28 mouse cellular contexts compared by ENCODE assay signal in genomic region chr17:66289894-66290293, GRCm38 (mm10).
"Had no signal": no experiment of that assay in that cellular context is flagged by ENCODE, and none has a peak within 500 bp of the region (broad histone marks: within the 10 kb centered on the region; RNA-seq: fewer than 3 reads in every experiment).

No protein-coding gene starts in this region.

- ATAC-seq: liver, embryonic 12.5 days; liver, postnatal 0 days; lung, postnatal 0 days; midbrain, embryonic 13.5 days; midbrain, embryonic 15.5 days; midbrain, embryonic 16.5 days had no signal

- H3K27ac ChIP-seq: limb, embryonic 10.5 days; limb, embryonic 12.5 days; limb, embryonic 13.5 days; limb, embryonic 15.5 days; liver, embryonic 12.5 days; liver, embryonic 13.5 days; liver, embryonic 14.5 days; liver, embryonic 15.5 days; lung, embryonic 15.5 days; macrophage; midbrain, embryonic 10.5 days; midbrain, embryonic 12.5 days; midbrain, embryonic 13.5 days; midbrain, embryonic 15.5 days; neural tube, embryonic 12.5 days had no signal

- H3K4me3 ChIP-seq: limb, embryonic 10.5 days; limb, embryonic 12.5 days; limb, embryonic 13.5 days; limb, embryonic 15.5 days; liver, embryonic 12.5 days; liver, embryonic 13.5 days; liver, embryonic 15.5 days; lung, embryonic 15.5 days; midbrain, embryonic 10.5 days; midbrain, embryonic 12.5 days; midbrain, embryonic 13.5 days; midbrain, embryonic 15.5 days; myocyte; neural tube, embryonic 12.5 days had no signal

- DNase-seq: liver; liver, embryonic 13.5 days; liver, postnatal 0 days; lung, adult 18-20 months; lung, adult 2 months; lung, embryonic 14.5 days; lung, postnatal 10 days; lung, postnatal 14 days; lung, postnatal 36 days; lung, postnatal 4 days; midbrain, embryonic 14.5 days had no signal
